Mouse (Mus musculus): ENCODE data around the gene Slc15a4. TPM values are rescaled to one million over a fixed set of nuclear protein-coding genes. Genes with fewer than 3 reads are reported as not detected.

Gene Slc15a4
- 4.0 TPM for polyA plus RNA-seq (2015; fragmentation: Illumina TruSeq; extraction: RNeasy Lipid Tissue Mini Kit (QIAGEN cat#74804); ENCODE audit: insufficient read depth, low read depth, low replicate concordance)

GRCm38 (mm10) chr5:127632167-127633145 is at the start of gene Slc15a4, which contains the start of gene Glt1d1:
Slc15a4 (minus strand) TSS chr5:127632897.
Glt1d1 (plus strand) TSS chr5:127632262.

Other genes with a start within 250 kb of the Slc15a4 start
- 1.5 TPM for gene Glt1d1, start 635 bp downstream of the Slc15a4 start, polyA plus RNA-seq (2015; fragmentation: Illumina TruSeq; extraction: RNeasy Lipid Tissue Mini Kit (QIAGEN cat#74804); ENCODE audit: insufficient read depth, low read depth, low replicate concordance)

All from pancreas, adult 10 weeks (tissue).